Mouse (Mus musculus) right cerebral cortex, adult 18-20 months (tissue): ENCODE measurements around the gene Kcnj12.

Source experiments
- DNase-seq: peaks from one replicate; pipeline ENCODE4 v3.0.0; 2022; ENCODE audit warnings: mixed read lengths

Kcnj12 gene

GRCm38 (mm10) chr11:61022550-61023391 is at the start of gene Kcnj12:
Gene Kcnj12, plus strand, starts transcription at chr11:61022564.
- DNase-seq = no peak

GRCm38 (mm10) chr11:60975097-60975496 is 47.3 kb upstream of the Kcnj12 start:
- DNase-seq = no peak

- DNase-seq = no peak
Measured at GRCm38 (mm10) chr11:60976234-60976633, 46.1 kb upstream of the Kcnj12 start.

GRCm38 (mm10) chr11:60976742-60977141 is 45.6 kb upstream of the Kcnj12 start:
- DNase-seq = no peak

- DNase-seq = no peak
Measured at GRCm38 (mm10) chr11:60977153-60977552, 45.2 kb upstream of the Kcnj12 start.

- DNase-seq = no peak
Measured at GRCm38 (mm10) chr11:60978658-60979057, 43.7 kb upstream of the Kcnj12 start.

GRCm38 (mm10) chr11:60979788-60980187 is 42.6 kb upstream of the Kcnj12 start:
- no peak for DNase-seq

GRCm38 (mm10) chr11:60981693-60982486 is 40.5 kb upstream of the Kcnj12 start:
- peak; percentile 8 for DNase-seq

GRCm38 (mm10) chr11:60984912-60985558 is 37.3 kb upstream of the Kcnj12 start:
- DNase-seq = peak; percentile 37

- DNase-seq = no peak
Measured at GRCm38 (mm10) chr11:60990428-60990827, 31.9 kb upstream of the Kcnj12 start.

- no peak for DNase-seq
Measured at GRCm38 (mm10) chr11:61002736-61003135, 19.6 kb upstream of the Kcnj12 start.

- DNase-seq = no peak
Measured at GRCm38 (mm10) chr11:61004046-61004445, 18.3 kb upstream of the Kcnj12 start.

GRCm38 (mm10) chr11:61004781-61005180 is 17.6 kb upstream of the Kcnj12 start:
- no peak for DNase-seq

GRCm38 (mm10) chr11:61005345-61005744 is 17.0 kb upstream of the Kcnj12 start:
- DNase-seq = no peak

- no peak for DNase-seq
Measured at GRCm38 (mm10) chr11:61011736-61012294, 10.5 kb upstream of the Kcnj12 start.

GRCm38 (mm10) chr11:61016866-61017398 is 5.4 kb upstream of the Kcnj12 start:
- DNase-seq = no peak

- no peak for DNase-seq
Measured at GRCm38 (mm10) chr11:61021129-61021528, 1.2 kb upstream of the Kcnj12 start.

GRCm38 (mm10) chr11:61021676-61022549 is 451 bp upstream of the Kcnj12 start:
- DNase-seq = peak; percentile 67

GRCm38 (mm10) chr11:61023416-61024200 is 1.2 kb downstream of the Kcnj12 start:
- DNase-seq = no peak

GRCm38 (mm10) chr11:61024388-61024787 is 2.0 kb downstream of the Kcnj12 start:
- no peak for DNase-seq

- DNase-seq = no peak
Measured at GRCm38 (mm10) chr11:61024996-61025395, 2.6 kb downstream of the Kcnj12 start.
